Mouse (Mus musculus): ENCODE results near the gene Sh3kbp1. TPM values are rescaled to one million over a fixed set of nuclear protein-coding genes. Genes with fewer than 3 reads are reported as not detected.

Gene Sh3kbp1
- polyA plus RNA-seq, 1 experiment from 2014 or later = 166 TPM

DNA sequence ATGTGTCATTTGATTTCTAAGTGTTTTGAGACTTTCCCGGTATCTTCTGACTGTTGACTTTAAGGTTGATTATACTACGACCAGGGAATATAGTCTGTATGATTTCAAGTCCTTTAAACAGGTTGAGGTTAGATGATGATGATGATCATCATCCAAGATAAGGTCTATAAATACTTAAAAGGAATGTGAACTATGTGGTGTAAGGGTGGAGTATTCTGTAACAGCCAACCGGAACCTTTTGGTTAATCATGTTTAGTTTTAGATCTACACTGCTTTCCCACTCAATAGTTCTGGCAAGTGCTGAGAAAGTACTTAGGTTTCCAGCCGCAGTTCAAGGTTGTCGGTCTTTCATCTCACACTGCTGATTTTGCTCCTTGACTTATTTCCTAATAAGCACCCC lies 66.1 kb downstream of the Sh3kbp1 start:
- ATAC-seq (replicated peaks; ENCODE audit: extremely low read depth, insufficient read depth, low FRiP score) = no peak
- Histone ChIP-seq H3K9me3 (replicated peaks; ENCODE audit: control insufficient read depth, low read length) (no peaks in the 10 kb centered on the region), H3K36me3 (ENCODE audit: control insufficient read depth, insufficient read depth) (no peaks in the 10 kb centered on the region), H3K27me3 (ENCODE audit: control insufficient read depth, insufficient read depth, low read length) (0 out of 2 replicates have a peak, but pooled peaks cover 2% of the 10 kb centered on the region), H3K4me1 (ENCODE audit: control insufficient read depth, insufficient read depth, low read length) (no peaks in the 10 kb centered on the region), H3K4me3 (ENCODE audit: low read length) (no peak overlapping the region), H3K4me2 (ENCODE audit: low read depth, low read length) (no peak overlapping the region), H3K27ac (ENCODE audit: low read length) (no peak overlapping the region), H3K9ac (ENCODE audit: low read length) (no peak overlapping the region)
- WGBS = 55% methylated on average over 5 of the region's 5 CpGs

DNA sequence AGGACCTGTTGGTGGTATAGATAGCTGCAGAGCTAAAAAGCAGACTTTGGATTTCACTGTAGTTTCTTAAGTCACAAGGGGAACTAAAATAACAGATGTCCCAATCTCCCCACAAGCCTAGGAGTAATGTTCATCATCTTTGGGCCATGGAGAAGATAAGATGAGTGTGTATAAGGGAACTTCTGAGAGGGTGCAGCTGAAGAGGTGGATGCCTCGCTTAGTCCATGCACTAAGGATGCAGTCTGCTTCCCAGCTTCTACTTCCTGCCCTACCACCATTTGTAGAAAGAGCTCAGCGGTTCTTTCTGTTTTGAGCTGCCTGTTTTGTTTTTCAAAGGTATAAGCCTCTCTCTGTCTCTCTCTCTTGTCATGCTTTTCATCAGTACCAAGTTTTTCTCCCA lies 69.5 kb downstream of the Sh3kbp1 start:
- Histone ChIP-seq H3K27me3 (ENCODE audit: control insufficient read depth, insufficient read depth, low read length) (0 out of 2 replicates have a peak, but pooled peaks cover 2% of the 10 kb centered on the region), H3K9me3 (replicated peaks; ENCODE audit: control insufficient read depth, low read length) (no peaks in the 10 kb centered on the region), H3K4me3 (ENCODE audit: low read length) (no peak overlapping the region), H3K9ac (ENCODE audit: low read length) (no peak overlapping the region), H3K4me1 (ENCODE audit: control insufficient read depth, insufficient read depth, low read length) (no peaks in the 10 kb centered on the region), H3K36me3 (ENCODE audit: control insufficient read depth, insufficient read depth) (no peaks in the 10 kb centered on the region), H3K27ac (ENCODE audit: low read length) (peak overlapping the region; percentile 25), H3K4me2 (ENCODE audit: low read depth, low read length) (no peak overlapping the region)
- ATAC-seq (replicated peaks; ENCODE audit: extremely low read depth, insufficient read depth, low FRiP score) = no peak
- WGBS = 21% methylated on average over 2 of the region's 2 CpGs

DNA sequence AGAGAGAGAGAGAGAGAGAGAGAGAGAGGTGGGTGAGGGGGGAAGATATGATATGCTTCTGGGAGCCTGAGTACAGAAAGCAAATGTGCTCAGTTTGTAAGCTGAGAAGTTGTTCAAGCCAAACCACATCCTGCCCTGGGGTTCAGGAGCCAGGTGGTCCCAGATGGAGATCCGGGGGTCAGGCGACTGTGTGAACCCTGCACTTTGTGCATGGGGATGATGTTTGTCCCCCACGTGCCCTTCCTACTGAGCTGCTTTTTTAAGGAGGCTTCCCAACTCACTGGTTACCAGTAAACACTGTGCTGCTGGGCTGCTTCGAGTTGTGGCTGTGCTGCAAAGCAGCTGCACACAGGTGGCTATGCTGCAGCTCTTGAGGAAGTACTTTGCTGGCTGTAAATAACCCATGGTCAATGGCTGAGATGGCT lies 70.0 kb downstream of the Sh3kbp1 start:
- H3K9ac ChIP-seq (ENCODE audit: low read length) = no peak overlapping the region
- H3K4me2 ChIP-seq (ENCODE audit: low read depth, low read length) = no peak overlapping the region
- no peak overlapping the region for H3K4me3 ChIP-seq (ENCODE audit: low read length)
- H3K27me3 ChIP-seq (ENCODE audit: control insufficient read depth, insufficient read depth, low read length) = 0 out of 2 replicates have a peak, but pooled peaks cover 2% of the 10 kb centered on the region
- WGBS = 17% methylated on average over 4 of the region's 4 CpGs
- H3K27ac ChIP-seq (ENCODE audit: low read length) = no peak overlapping the region; the same call in 1 of the 2 replicates
- no peaks in the 10 kb centered on the region for H3K36me3 ChIP-seq (ENCODE audit: control insufficient read depth, insufficient read depth)
- H3K9me3 ChIP-seq (replicated peaks; ENCODE audit: control insufficient read depth, low read length) = no peaks in the 10 kb centered on the region
- no peaks in the 10 kb centered on the region for H3K4me1 ChIP-seq (ENCODE audit: control insufficient read depth, insufficient read depth, low read length)
- peak; percentile 69 for ATAC-seq (replicated peaks; ENCODE audit: extremely low read depth, insufficient read depth, low FRiP score)

DNA sequence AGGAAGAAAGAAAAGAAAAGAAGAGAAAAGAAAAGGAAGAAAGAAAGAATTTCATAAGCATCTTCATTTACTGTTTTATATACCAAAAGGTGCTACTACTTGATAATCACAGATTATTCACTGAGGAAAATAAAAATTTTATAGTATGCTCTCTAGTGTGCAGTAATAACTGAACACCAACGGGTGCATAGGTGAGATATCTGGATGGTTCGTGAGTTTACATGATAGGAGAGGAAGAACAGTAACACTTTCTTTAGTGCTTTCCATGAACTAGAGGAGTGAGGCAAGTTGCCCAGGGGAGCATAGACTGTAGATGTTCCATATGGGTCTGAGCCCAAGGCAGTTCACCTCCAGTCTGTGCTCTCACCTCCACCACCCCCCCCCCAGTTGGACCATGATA lies 75.8 kb downstream of the Sh3kbp1 start:
- ATAC-seq (replicated peaks; ENCODE audit: extremely low read depth, insufficient read depth, low FRiP score) = no peak
- no peak overlapping the region for H3K9ac ChIP-seq (ENCODE audit: low read length)
- no peaks in the 10 kb centered on the region; the same call in 1 of the 2 replicates for H3K9me3 ChIP-seq (replicated peaks; ENCODE audit: control insufficient read depth, low read length)
- H3K27me3 ChIP-seq (ENCODE audit: control insufficient read depth, insufficient read depth, low read length) = 0 out of 2 replicates have a peak, but pooled peaks cover 2% of the 10 kb centered on the region
- no peaks in the 10 kb centered on the region for H3K4me1 ChIP-seq (ENCODE audit: control insufficient read depth, insufficient read depth, low read length)
- WGBS = 87% methylated on average over 2 of the region's 2 CpGs
- no peak overlapping the region for H3K27ac ChIP-seq (ENCODE audit: low read length)
- H3K4me3 ChIP-seq (ENCODE audit: low read length) = no peak overlapping the region
- H3K36me3 ChIP-seq (ENCODE audit: control insufficient read depth, insufficient read depth) = no peaks in the 10 kb centered on the region
- no peak overlapping the region for H3K4me2 ChIP-seq (ENCODE audit: low read depth, low read length)

DNA sequence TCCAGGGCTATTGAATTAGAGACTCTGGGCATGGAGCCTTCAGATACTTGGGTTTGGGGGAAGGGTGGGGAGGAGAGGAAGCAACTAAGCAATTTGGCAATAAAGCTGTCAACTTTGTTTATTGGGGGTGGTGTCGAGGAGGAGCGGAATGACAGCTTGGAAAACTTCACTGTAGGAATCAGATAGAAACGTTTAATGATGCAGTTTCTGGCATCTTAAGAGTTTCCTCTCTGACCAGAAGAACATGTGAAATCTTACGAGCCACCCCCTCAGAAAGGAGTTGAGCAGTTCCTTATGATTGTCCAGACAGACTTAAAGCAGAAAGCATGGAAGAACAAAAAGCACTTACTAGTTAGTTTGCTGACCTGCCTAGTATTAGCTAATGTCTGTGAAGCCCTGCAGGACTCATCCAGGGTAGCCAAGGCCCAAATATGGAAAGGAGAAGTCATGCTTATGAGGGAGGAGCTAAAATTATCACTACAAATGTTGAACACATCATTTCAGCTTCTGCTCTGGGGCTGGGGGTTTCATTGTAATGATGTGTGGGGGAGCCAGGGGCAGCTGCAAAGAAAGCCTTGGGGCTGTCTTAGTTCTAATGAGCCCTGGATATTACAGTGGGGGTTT lies 77.4 kb downstream of the Sh3kbp1 start:
- Histone ChIP-seq H3K4me3 (ENCODE audit: low read length) (no peak overlapping the region), H3K36me3 (ENCODE audit: control insufficient read depth, insufficient read depth) (no peaks in the 10 kb centered on the region), H3K27ac (ENCODE audit: low read length) (no peak overlapping the region), H3K4me2 (ENCODE audit: low read depth, low read length) (no peak overlapping the region), H3K27me3 (ENCODE audit: control insufficient read depth, insufficient read depth, low read length) (no peaks in the 10 kb centered on the region), H3K9ac (ENCODE audit: low read length) (no peak overlapping the region), H3K9me3 (replicated peaks; ENCODE audit: control insufficient read depth, low read length) (no peaks in the 10 kb centered on the region; the same call in 1 of the 2 replicates), H3K4me1 (ENCODE audit: control insufficient read depth, insufficient read depth, low read length) (peaks cover 13% of the 10 kb centered on the region)
- 58% methylated on average over 4 of the region's 4 CpGs for WGBS
- ATAC-seq (replicated peaks; ENCODE audit: extremely low read depth, insufficient read depth, low FRiP score) = no peak

DNA sequence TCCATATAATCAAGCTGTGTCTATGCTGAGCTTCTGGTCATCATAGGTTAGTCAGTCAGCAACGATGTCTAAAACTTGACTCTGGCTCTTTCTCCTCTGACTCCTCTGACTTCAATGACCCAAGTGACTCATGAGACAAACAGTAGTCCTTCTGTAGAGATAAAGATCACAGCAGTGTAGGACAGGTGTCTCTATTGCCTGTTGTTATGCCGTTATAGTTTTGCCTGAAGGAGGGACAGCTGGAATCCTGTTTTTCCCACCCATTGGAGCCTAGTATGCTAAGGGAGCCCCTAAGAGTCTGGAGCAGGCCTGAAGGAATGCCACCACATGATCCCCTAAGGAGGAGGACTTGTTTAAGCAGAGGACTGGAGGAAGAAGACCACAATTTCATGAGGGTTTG lies 78.3 kb downstream of the Sh3kbp1 start:
- H3K27ac ChIP-seq (ENCODE audit: low read length) = no peak overlapping the region
- H3K9me3 ChIP-seq (replicated peaks; ENCODE audit: control insufficient read depth, low read length) = no peaks in the 10 kb centered on the region; the same call in 1 of the 2 replicates
- ATAC-seq (replicated peaks; ENCODE audit: extremely low read depth, insufficient read depth, low FRiP score) = no peak
- H3K27me3 ChIP-seq (ENCODE audit: control insufficient read depth, insufficient read depth, low read length) = no peaks in the 10 kb centered on the region
- H3K4me1 ChIP-seq (ENCODE audit: control insufficient read depth, insufficient read depth, low read length) = peaks cover 13% of the 10 kb centered on the region
- WGBS = 62% methylated on average over 2 of the region's 2 CpGs
- H3K4me3 ChIP-seq (ENCODE audit: low read length) = no peak overlapping the region
- no peaks in the 10 kb centered on the region for H3K36me3 ChIP-seq (ENCODE audit: control insufficient read depth, insufficient read depth)
- H3K9ac ChIP-seq (ENCODE audit: low read length) = no peak overlapping the region
- H3K4me2 ChIP-seq (ENCODE audit: low read depth, low read length) = no peak overlapping the region

DNA sequence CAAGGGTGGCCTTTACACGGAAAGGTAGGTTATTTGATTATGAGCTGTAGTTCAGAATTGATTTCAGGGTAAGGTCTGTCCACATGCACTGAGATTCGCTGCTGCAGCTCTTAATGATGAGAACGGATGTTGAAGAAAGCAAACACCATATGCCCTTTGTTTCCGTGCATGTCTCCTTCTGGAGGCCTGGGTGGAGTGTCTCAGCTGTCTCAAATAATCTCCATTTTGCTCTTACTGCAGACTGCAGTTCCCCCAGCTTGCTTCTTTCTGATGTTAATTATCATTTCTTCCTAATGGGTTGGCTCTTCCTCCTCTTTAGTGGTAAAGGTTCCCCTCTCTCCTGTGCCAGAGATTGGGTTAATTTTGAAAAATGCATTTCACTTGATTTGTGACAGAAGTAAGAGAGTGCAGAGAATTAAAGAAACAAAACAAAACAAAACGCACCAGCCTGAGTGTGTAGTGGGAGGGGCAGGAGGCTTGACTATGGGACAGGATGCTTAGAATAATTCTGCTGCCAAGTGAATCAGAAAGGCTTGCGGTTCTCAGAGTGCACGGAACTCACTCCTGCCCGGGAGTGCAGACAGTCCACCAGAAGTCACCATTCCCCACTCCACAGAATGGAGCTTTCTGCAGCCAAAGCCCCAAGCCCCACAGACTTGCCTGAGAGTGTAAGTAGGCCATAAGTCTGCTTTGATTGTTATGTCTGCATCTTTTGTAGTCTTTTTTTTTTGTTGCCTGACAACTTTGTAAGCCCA lies 81.2 kb downstream of the Sh3kbp1 start:
- Histone ChIP-seq H3K27me3 (ENCODE audit: control insufficient read depth, insufficient read depth, low read length) (no peaks in the 10 kb centered on the region), H3K4me3 (ENCODE audit: low read length) (no peak overlapping the region), H3K27ac (ENCODE audit: low read length) (peak overlapping the region; percentile 62), H3K4me1 (ENCODE audit: control insufficient read depth, insufficient read depth, low read length) (peaks cover 13% of the 10 kb centered on the region), H3K9ac (ENCODE audit: low read length) (no peak overlapping the region), H3K9me3 (replicated peaks; ENCODE audit: control insufficient read depth, low read length) (no peaks in the 10 kb centered on the region; the same call in 1 of the 2 replicates), H3K4me2 (ENCODE audit: low read depth, low read length) (peak overlapping the region; percentile 36), H3K36me3 (ENCODE audit: control insufficient read depth, insufficient read depth) (no peaks in the 10 kb centered on the region)
- peak; percentile 75 for ATAC-seq (replicated peaks; ENCODE audit: extremely low read depth, insufficient read depth, low FRiP score)
- WGBS = 44% methylated on average over 8 of the region's 8 CpGs

DNA sequence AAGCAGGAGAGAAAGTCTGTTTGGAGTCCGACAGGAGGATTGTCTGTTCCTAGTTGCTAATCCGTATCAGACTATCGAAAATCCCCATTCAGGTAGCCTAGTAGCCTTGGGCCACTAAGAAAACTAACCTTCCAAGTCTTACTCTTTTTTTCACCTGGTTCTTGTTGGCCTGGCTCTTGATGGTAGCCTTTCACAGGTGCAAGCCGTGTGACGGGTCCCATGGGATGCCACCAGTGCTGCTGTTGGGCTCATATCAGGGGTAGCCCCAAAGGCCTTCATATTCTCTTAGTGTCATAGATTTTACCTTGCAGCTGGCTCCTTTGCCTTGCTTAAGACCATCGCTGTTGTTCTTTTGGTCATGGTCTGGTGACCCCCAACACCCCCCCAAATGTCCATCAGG lies 82.2 kb downstream of the Sh3kbp1 start:
- H3K4me1 ChIP-seq (ENCODE audit: control insufficient read depth, insufficient read depth, low read length) = peaks cover 13% of the 10 kb centered on the region
- no peaks in the 10 kb centered on the region for H3K27me3 ChIP-seq (ENCODE audit: control insufficient read depth, insufficient read depth, low read length)
- ATAC-seq (replicated peaks; ENCODE audit: extremely low read depth, insufficient read depth, low FRiP score) = no peak
- 93% methylated on average over 6 of the region's 6 CpGs for WGBS
- no peak overlapping the region for H3K4me3 ChIP-seq (ENCODE audit: low read length)
- H3K4me2 ChIP-seq (ENCODE audit: low read depth, low read length) = peak overlapping the region; percentile 36
- no peak overlapping the region; the same call in 1 of the 2 replicates for H3K27ac ChIP-seq (ENCODE audit: low read length)
- no peak overlapping the region for H3K9ac ChIP-seq (ENCODE audit: low read length)
- H3K9me3 ChIP-seq (replicated peaks; ENCODE audit: control insufficient read depth, low read length) = no peaks in the 10 kb centered on the region; the same call in 1 of the 2 replicates
- no peaks in the 10 kb centered on the region for H3K36me3 ChIP-seq (ENCODE audit: control insufficient read depth, insufficient read depth)
